Mouse (Mus musculus) retina, postnatal 1 day (tissue): Measurements from ENCODE around the gene Foxo6.

Experiments used
- DNase-seq: peaks from one replicate; pipeline ENCODE4 v3.0.0-alpha.2; 2012

Foxo6 gene

GRCm38 (mm10) chr4:120287290-120288111 is at the start of gene Foxo6:
Gene Foxo6, minus strand, starts transcription at chr4:120287349.
- peak; percentile 98 for DNase-seq

- DNase-seq: no peak
These were observed 47.2 kb upstream of the Foxo6 start for GRCm38 (mm10) chr4:120334316-120334715.

DNA sequence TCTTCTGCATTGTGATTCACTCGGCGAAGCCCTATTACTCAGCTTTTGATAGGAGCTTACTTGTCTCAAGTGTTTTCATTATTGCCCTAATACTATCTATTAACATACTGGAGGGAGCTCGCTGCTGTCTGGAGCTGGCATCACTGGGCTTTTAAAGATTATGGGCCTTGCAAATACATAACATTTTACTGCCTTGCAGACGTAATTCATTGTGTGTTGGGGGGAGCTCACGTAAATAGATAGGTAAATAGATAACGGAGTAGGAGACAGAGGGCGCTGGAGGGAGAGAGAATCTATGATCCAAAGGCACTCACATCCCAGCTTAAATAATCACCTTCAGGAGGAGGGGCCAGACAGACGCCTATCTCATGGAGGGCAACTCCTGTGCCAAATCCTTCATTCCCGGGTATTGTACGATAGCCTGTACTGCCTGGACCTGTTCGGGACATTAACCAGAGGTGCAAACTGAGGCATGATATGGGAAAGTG is 45.8 kb upstream of the Foxo6 start:
- DNase-seq: peak; percentile 53

- DNase-seq: peak; percentile 47
These were observed 45.3 kb upstream of the Foxo6 start for GRCm38 (mm10) chr4:120332405-120332933.

DNA sequence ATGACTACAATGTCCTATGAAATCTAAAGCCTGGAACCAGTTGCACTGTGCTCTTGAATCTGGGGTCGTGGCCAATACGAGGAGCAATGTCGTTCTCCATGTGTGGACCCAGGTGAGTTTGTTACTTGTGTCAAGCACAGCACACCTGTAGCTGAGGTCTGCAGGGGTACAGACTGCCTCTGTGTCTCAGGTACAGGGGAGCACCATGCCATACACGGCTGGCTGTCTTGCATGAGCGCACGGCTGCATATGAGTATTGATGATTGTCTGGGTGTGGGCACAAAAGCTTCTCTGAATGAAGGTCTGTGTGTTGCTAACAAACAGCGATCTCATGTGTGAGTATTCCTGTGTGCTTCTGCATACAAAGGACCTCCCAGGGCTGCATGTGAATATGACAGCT is 44.8 kb upstream of the Foxo6 start:
- peak; percentile 31 for DNase-seq

DNA sequence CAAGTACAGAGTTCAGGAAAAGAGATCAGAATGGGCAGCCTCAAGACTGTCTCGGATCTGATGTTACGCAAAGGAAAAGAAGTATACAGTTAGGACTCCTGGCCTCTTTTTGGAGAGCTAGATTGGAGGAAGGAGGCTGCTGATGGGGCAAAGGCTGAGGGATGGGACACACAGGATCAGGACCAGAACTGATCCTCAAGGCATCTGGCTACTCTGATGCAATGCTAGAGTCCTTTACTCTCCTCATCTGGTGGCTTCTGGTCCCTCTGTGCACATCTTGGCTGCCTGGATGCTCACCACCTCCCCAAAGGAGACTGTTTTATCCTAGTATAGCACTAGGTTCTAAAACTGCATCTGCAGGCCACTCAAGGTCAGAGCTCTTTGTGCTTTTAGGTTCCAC is 44.4 kb upstream of the Foxo6 start:
- no peak for DNase-seq

- no peak for DNase-seq
These were observed 38.6 kb upstream of the Foxo6 start for GRCm38 (mm10) chr4:120325748-120326147.

GRCm38 (mm10) chr4:120325051-120325450 is 37.9 kb upstream of the Foxo6 start:
- DNase-seq: no peak

- DNase-seq: no peak
These were observed 36.7 kb upstream of the Foxo6 start for GRCm38 (mm10) chr4:120323858-120324257.

DNA sequence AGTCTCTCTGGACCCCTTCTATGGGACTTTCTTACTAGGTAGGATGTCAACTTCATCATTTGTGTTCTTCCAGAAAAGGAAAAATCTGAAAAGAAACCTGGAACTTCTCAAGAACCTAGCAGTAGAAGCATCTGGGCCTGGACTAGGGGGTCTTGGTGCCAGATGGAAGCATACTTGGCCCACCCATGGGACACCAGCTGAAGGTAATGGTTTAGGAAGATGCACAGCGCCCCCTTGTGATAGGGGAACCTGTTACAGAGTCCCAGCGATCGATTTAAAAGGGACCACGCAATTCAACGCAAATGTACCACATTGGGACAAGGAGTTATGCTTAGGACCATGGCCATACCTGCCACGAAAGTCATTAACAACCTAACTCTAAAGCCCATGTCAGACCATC is 36.0 kb upstream of the Foxo6 start:
- DNase-seq: peak; percentile 74

DNA sequence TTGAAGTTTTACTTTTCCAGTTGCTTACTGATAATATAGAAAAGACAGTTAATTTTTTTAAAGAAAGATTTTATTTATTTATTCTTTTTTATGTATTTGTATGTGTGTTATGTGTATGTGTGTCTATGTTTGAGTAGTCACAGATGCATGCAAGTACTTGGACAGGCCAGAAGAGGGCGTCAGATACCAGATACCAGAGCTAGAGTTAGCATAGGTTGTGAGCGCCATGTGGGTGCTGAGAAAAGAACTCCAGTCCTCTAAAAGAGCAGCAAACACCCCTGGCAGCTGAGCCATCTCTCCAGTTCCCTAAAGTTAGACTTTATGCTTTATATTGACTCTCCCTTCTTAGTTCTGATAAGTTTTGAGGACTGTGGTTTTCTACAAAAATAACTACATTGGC is 30.4 kb upstream of the Foxo6 start:
- DNase-seq: no peak

GRCm38 (mm10) chr4:120316716-120317115 is 29.6 kb upstream of the Foxo6 start:
- DNase-seq: peak; percentile 71

GRCm38 (mm10) chr4:120314571-120314970 is 27.4 kb upstream of the Foxo6 start:
- no peak for DNase-seq

DNA sequence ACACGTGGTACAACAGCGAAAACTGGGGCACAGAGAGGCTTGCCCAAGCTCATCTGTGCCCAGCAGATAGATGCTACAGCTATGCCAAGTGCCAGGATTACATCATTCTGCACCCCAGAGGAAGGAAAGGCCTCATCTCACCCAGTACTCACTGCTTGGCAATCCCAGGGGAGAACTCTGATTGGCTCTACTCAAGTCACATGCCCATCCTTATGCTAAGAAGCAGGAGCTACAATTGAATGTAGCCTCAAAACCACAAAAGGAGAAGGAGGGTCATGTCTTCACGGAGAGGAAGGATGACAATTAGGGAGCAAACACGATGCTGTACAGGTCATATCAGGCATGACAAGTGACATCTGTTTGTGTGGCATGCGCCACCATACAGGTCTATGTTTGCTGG is 26.2 kb upstream of the Foxo6 start:
- no peak for DNase-seq

GRCm38 (mm10) chr4:120304580-120304979 is 17.4 kb upstream of the Foxo6 start:
- peak; percentile 91 for DNase-seq

DNA sequence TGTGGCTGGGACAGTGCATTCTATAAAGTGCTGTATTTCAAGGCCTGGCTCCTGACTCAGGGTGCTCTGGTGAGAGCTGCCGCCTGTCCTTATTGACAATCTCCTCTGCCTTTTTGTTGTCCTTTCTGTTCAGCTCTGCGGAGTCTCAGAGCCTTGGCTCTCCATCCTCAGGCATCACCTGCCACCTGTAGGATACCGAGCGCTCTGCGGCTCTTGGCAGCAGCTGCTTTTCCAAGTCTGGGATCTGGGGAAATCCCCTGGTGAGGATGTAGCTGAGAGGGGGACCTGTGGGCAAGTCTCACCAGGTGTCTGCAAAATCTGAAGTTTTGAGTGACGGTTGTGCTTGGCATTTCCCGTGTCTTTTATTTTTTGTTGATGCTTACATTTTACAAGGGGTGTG is 12.1 kb upstream of the Foxo6 start:
- DNase-seq: no peak

DNA sequence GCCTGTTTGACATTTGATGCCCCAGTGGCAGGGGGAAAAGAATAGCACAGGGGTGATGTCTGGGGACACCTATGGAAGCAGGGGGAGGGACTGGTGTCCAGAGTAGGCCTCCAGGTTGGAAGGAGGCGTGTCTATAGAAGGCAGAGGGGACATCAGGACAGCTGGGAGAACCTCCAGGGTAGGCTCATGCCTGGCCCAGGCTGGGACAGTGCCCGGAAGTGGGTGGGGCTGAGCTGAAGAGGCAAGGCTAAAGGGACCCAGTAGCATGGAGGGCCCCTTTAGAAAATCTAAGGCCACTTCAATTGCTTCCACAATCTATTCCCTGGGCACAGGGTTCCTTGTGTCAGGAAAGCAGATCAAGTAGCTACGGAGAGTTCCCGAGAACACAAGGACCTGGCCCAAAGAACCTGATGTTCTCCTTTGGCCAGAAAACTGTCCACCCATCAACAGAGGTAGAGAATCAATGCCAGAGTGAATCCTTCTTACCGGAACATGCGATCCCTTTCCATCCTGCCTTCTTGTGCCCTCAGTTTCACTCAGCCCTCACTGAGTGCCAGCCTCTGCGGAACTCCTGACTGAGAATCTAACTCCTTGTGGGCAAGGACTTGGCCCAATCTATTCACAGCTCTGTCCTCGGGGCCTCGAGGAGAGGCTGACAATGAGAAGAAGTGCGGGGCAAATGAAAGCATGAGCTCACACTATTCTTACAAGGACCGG is 4.1 kb upstream of the Foxo6 start:
- no peak for DNase-seq

GRCm38 (mm10) chr4:120290486-120290885 is 3.3 kb upstream of the Foxo6 start:
- DNase-seq: no peak

- DNase-seq: no peak
These were observed 2.2 kb upstream of the Foxo6 start for GRCm38 (mm10) chr4:120289181-120289965.

GRCm38 (mm10) chr4:120286761-120287241 is 348 bp downstream of the Foxo6 start:
- peak; percentile 74 for DNase-seq

GRCm38 (mm10) chr4:120285730-120286129 is 1.4 kb downstream of the Foxo6 start:
- DNase-seq: no peak

DNA sequence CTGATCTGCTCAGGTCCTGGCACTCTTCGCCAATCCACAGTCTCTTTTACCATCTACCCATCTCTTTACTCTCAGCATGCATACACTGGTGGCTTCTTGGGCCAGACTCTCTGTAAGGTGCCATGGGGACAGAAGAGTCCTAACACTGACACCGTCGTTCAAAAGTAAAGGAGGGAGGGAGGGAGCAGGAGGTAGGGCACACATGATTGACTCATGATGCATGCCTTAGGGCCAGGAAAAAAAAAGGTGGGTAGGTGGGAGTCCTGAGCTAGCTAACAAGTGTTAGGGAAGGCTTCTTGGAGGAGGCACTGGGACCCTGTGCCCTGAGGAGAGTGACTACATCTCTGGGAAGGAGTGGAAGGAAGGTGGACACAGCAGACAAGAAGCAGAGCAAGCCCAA is 1.9 kb downstream of the Foxo6 start:
- DNase-seq: no peak

GRCm38 (mm10) chr4:120284187-120284586 is 3.0 kb downstream of the Foxo6 start:
- no peak for DNase-seq
